Mouse (Mus musculus): Measurements from ENCODE around the gene Nos1ap. TPM values are rescaled to one million over a fixed set of nuclear protein-coding genes. Genes with fewer than 3 reads are reported as not detected.
A peak's percentile ranks its signal among the peaks of the same experiment; 100 is the strongest.

Nos1ap gene
- polyA plus RNA-seq, 1 experiment from 2014 or later = 16.3 TPM

- H3K36me3 ChIP-seq (ENCODE audit: insufficient read depth, low read length) = no peaks in the 10 kb centered on the region
- no peak for TF ChIP-seq CTCF (IDR thresholded peaks at IDR 0.05; ENCODE audit: low read depth)
- DNase-seq (ENCODE audit: low spot score) = peak; percentile 72
- 43% methylated on average over 7 of the region's 7 CpGs for WGBS
- no peaks in the 10 kb centered on the region for H3K27me3 ChIP-seq (ENCODE audit: insufficient read depth, low read length)
- peak; percentile 82 for ATAC-seq (replicated peaks; ENCODE audit: low FRiP score, low read depth)
- H3K4me3 ChIP-seq (replicated peaks; ENCODE audit: low read depth, low read length) = no peak overlapping the region
- H3K9ac ChIP-seq (ENCODE audit: low read depth, low read length) = no peak overlapping the region
- H3K9me3 ChIP-seq (replicated peaks; ENCODE audit: low read length) = no peaks in the 10 kb centered on the region
- peak overlapping the region; percentile 56; the same call in 1 of the 2 replicates for H3K27ac ChIP-seq
- H3K4me2 ChIP-seq (ENCODE audit: low read length) = no peak overlapping the region
- H3K4me1 ChIP-seq (replicated peaks; ENCODE audit: insufficient read depth, low read length) = peaks cover 14% of the 10 kb centered on the region; the same call in 1 of the 2 replicates
Measured at GRCm38 (mm10) chr1:170438471-170439151, 151.1 kb downstream of the Nos1ap start.

GRCm38 (mm10) chr1:170434146-170434545 lies 155.5 kb downstream of the Nos1ap start:
- DNase-seq (ENCODE audit: low spot score) (peak; percentile 29), ATAC-seq (replicated peaks; ENCODE audit: low FRiP score, low read depth) (no peak)
- no peaks in the 10 kb centered on the region for H3K27me3 ChIP-seq (ENCODE audit: insufficient read depth, low read length)
- no peak overlapping the region for H3K4me2 ChIP-seq (ENCODE audit: low read length)
- 58% methylated on average over 4 of the region's 4 CpGs for WGBS
- TF ChIP-seq CTCF (IDR thresholded peaks at IDR 0.05; ENCODE audit: low read depth) = no peak
- H3K36me3 ChIP-seq (ENCODE audit: insufficient read depth, low read length) = no peaks in the 10 kb centered on the region
- H3K4me3 ChIP-seq (replicated peaks; ENCODE audit: low read depth, low read length) = no peak overlapping the region
- peak overlapping the region; percentile 70; the same call in 1 of the 2 replicates for H3K27ac ChIP-seq
- no peaks in the 10 kb centered on the region for H3K9me3 ChIP-seq (replicated peaks; ENCODE audit: low read length)
- peaks cover 14% of the 10 kb centered on the region; the same call in 1 of the 2 replicates for H3K4me1 ChIP-seq (replicated peaks; ENCODE audit: insufficient read depth, low read length)
- no peak overlapping the region for H3K9ac ChIP-seq (ENCODE audit: low read depth, low read length)

GRCm38 (mm10) chr1:170433661-170434060 lies 156.0 kb downstream of the Nos1ap start:
- no peak for TF ChIP-seq CTCF (IDR thresholded peaks at IDR 0.05; ENCODE audit: low read depth)
- peaks cover 11% of the 10 kb centered on the region; the same call in 1 of the 2 replicates for H3K4me1 ChIP-seq (replicated peaks; ENCODE audit: insufficient read depth, low read length)
- H3K27me3 ChIP-seq (ENCODE audit: insufficient read depth, low read length) = no peaks in the 10 kb centered on the region
- no peak overlapping the region for H3K9ac ChIP-seq (ENCODE audit: low read depth, low read length)
- H3K27ac ChIP-seq = peak overlapping the region; percentile 55; the same call in 1 of the 2 replicates
- no peak overlapping the region for H3K4me2 ChIP-seq (ENCODE audit: low read length)
- no peak overlapping the region for H3K4me3 ChIP-seq (replicated peaks; ENCODE audit: low read depth, low read length)
- H3K36me3 ChIP-seq (ENCODE audit: insufficient read depth, low read length) = no peaks in the 10 kb centered on the region
- ATAC-seq (replicated peaks; ENCODE audit: low FRiP score, low read depth) (no peak), DNase-seq (ENCODE audit: low spot score) (no peak)
- H3K9me3 ChIP-seq (replicated peaks; ENCODE audit: low read length) = no peaks in the 10 kb centered on the region

GRCm38 (mm10) chr1:170432288-170432687 lies 157.4 kb downstream of the Nos1ap start:
- Histone ChIP-seq H3K4me1 (replicated peaks; ENCODE audit: insufficient read depth, low read length) (peaks cover 9% of the 10 kb centered on the region), H3K27me3 (ENCODE audit: insufficient read depth, low read length) (no peaks in the 10 kb centered on the region), H3K9ac (ENCODE audit: low read depth, low read length) (no peak overlapping the region), H3K4me2 (ENCODE audit: low read length) (no peak overlapping the region), H3K4me3 (replicated peaks; ENCODE audit: low read depth, low read length) (no peak overlapping the region), H3K27ac (peak overlapping the region; percentile 34; the same call in 1 of the 2 replicates), H3K36me3 (ENCODE audit: insufficient read depth, low read length) (no peaks in the 10 kb centered on the region), H3K9me3 (replicated peaks; ENCODE audit: low read length) (no peaks in the 10 kb centered on the region)
- ATAC-seq (replicated peaks; ENCODE audit: low FRiP score, low read depth) (0 out of 2 replicates have a peak, but pooled peaks have one; percentile 23), DNase-seq (ENCODE audit: low spot score) (no peak)
- 80% methylated on average over 5 of the region's 5 CpGs for WGBS
- no peak for TF ChIP-seq CTCF (IDR thresholded peaks at IDR 0.05; ENCODE audit: low read depth)

GRCm38 (mm10) chr1:170431312-170431711 lies 158.3 kb downstream of the Nos1ap start:
- TF ChIP-seq CTCF (IDR thresholded peaks at IDR 0.05; ENCODE audit: low read depth) = no peak
- no peak overlapping the region for H3K4me3 ChIP-seq (replicated peaks; ENCODE audit: low read depth, low read length)
- H3K27ac ChIP-seq = peak overlapping the region; percentile 66
- peaks cover 9% of the 10 kb centered on the region for H3K4me1 ChIP-seq (replicated peaks; ENCODE audit: insufficient read depth, low read length)
- WGBS = 64% methylated on average over 5 of the region's 5 CpGs
- DNase-seq (ENCODE audit: low spot score) = no peak
- H3K36me3 ChIP-seq (ENCODE audit: insufficient read depth, low read length) = no peaks in the 10 kb centered on the region
- no peak overlapping the region for H3K4me2 ChIP-seq (ENCODE audit: low read length)
- H3K9ac ChIP-seq (ENCODE audit: low read depth, low read length) = no peak overlapping the region
- no peaks in the 10 kb centered on the region for H3K9me3 ChIP-seq (replicated peaks; ENCODE audit: low read length)
- H3K27me3 ChIP-seq (ENCODE audit: insufficient read depth, low read length) = no peaks in the 10 kb centered on the region
- ATAC-seq (replicated peaks; ENCODE audit: low FRiP score, low read depth) = no peak

GRCm38 (mm10) chr1:170430660-170431059 lies 159.0 kb downstream of the Nos1ap start:
- no peak overlapping the region for H3K4me3 ChIP-seq (replicated peaks; ENCODE audit: low read depth, low read length)
- peak overlapping the region; percentile 50 for H3K27ac ChIP-seq
- H3K27me3 ChIP-seq (ENCODE audit: insufficient read depth, low read length) = no peaks in the 10 kb centered on the region
- no peaks in the 10 kb centered on the region for H3K36me3 ChIP-seq (ENCODE audit: insufficient read depth, low read length)
- no peak overlapping the region for H3K4me2 ChIP-seq (ENCODE audit: low read length)
- DNase-seq (ENCODE audit: low spot score) = no peak
- TF ChIP-seq CTCF (IDR thresholded peaks at IDR 0.05; ENCODE audit: low read depth) = no peak
- 68% methylated on average over 7 of the region's 7 CpGs for WGBS
- no peak for ATAC-seq (replicated peaks; ENCODE audit: low FRiP score, low read depth)
- no peaks in the 10 kb centered on the region for H3K9me3 ChIP-seq (replicated peaks; ENCODE audit: low read length)
- peaks cover 9% of the 10 kb centered on the region for H3K4me1 ChIP-seq (replicated peaks; ENCODE audit: insufficient read depth, low read length)
- no peak overlapping the region for H3K9ac ChIP-seq (ENCODE audit: low read depth, low read length)
